Mouse (Mus musculus) heart, postnatal 0 days (tissue): Measurements from ENCODE around the gene 2410004B18Rik.

Source experiments
- CTCF ChIP-seq: IDR thresholded peaks from 2 replicates; pipeline ENCODE4 v1.5.1; 2016; ENCODE audit warnings: antibody characterized with exemption, control low read depth, low read depth
- EP300 ChIP-seq: IDR thresholded peaks from 2 replicates; pipeline ENCODE4 v1.6.1; 2016; ENCODE audit warnings: antibody characterized with exemption, low read depth

DNA sequence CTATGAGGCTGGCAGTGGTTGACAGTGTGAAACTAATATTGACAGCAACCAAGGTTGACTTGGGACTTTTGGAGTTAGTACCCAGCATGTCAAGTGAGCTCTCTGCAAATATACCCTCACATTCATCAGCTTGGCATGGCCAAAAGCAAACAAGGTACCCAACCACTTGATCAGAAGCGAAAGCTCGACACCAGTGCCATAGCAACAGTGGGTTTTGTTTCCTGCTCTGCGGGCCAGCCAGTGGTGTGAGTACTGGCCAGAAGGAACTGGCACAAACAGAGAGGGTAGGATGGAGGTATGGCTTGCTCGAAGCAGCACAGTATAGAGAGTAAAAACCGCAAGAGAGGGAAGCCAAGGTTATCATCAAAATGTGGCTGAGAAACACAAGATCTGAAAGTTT, 21.4 kb upstream of the 2410004B18Rik start:
- TF ChIP-seq EP300 (no peak), CTCF (no peak)
